Mouse (Mus musculus) lung, embryonic 16.5 days (tissue): ENCODE measurements at regions not wholly inside any gene's neighbourhood (a gene's known extent, or its start where the extent isn't known, plus 50 kb on each side); places are given as distances from the start of the nearest gene placed in this dataset.

Experiments
- ATAC-seq: fragments of 200-750 bp; cut with Nextera tagmentation; 2 replicates; pipeline ENCODE4 v1.8.0; 2017; ENCODE audit warnings: low read depth, mild to moderate bottlenecking, moderate library complexity
- H3K27ac ChIP-seq: fragments of 300-500 bp; sonication (generic); 2 replicates; pipeline ENCODE4 v1.5.1; 2014; ENCODE audit warnings: mild to moderate bottlenecking, control low read depth, low read length
- H3K27me3 ChIP-seq: fragments of 300-500 bp; sonication (generic); 2 replicates; pipeline ENCODE4 v1.6.1; 2014; ENCODE audit warnings: low read depth, low read length, mixed read lengths; ENCODE audit not compliant: control insufficient read depth, insufficient read depth
- H3K36me3 ChIP-seq: fragments of 300-500 bp; sonication (generic); 2 replicates; pipeline ENCODE4 v1.6.1; 2014; ENCODE audit warnings: low read length; ENCODE audit not compliant: control insufficient read depth, insufficient read depth
- H3K4me1 ChIP-seq: fragments of 300-500 bp; sonication (generic); replicated peaks from 2 replicates; pipeline ENCODE4 v1.6.1; 2014; ENCODE audit warnings: low read length, mixed read lengths; ENCODE audit not compliant: control insufficient read depth, insufficient read depth
- H3K4me2 ChIP-seq: fragments of 300-500 bp; sonication (generic); 2 replicates; pipeline ENCODE4 v1.6.1; 2014; ENCODE audit warnings: low read depth, low read length, control low read depth
- H3K4me3 ChIP-seq: fragments of 300-500 bp; sonication (generic); 2 replicates; pipeline ENCODE4 v1.5.1; 2014; ENCODE audit warnings: mild to moderate bottlenecking, low read length, control low read depth
- H3K9ac ChIP-seq: fragments of 300-500 bp; sonication (generic); 2 replicates; pipeline ENCODE4 v1.6.1; 2014; ENCODE audit warnings: low read length, control low read depth
- H3K9me3 ChIP-seq: fragments of 300-500 bp; sonication (generic); 2 replicates; pipeline ENCODE4 v1.6.1; 2016; ENCODE audit warnings: low read length; ENCODE audit not compliant: control insufficient read depth
- WGBS: fragments of 180-500 bp; shearing (Covaris S2); extraction: QIAGEN DNeasy Blood & Tissue Kit; methylation state at CpG from one replicate; pipeline ENCODE4 v1.1.7; 2014; 5-methylcytosine and 5-hydroxymethylcytosine counted together

DNA sequence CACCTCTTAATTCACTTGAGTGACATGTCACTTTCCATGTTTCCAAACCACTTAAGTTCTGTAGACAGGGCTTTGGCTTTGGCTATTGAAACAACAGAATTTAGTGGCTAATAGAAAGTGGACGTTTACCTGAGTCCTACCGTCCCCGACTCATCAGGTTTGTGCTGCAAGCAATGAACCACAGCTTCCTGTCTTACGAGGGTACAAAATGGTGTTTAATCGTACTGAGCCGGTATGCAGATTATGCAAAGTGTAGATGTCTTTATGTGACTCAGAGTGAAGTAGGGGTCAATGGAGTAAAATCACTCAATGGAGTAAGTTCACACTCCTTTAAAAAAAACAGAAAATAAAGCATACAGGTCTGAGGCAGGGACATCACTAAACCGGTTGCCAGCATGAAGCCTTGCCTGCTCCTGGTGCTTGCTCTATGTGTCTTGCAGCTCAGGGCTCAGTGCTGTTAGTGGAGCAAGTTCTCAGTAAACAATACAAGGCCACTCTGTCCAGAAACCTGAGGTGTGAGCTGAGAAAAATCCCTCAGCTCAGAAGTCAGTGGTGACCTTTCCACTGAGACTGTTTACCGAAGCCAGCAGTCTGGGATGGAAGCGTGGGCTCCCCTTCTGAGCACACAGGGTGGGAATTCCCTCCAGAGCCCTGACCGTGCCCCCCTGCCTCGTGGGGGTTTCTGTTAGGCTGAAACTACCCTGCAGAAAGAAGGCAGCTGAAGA, 226.1 kb upstream of the Jun start:
- H3K4me2 ChIP-seq: peak overlapping the region; percentile 10
- H3K4me3 ChIP-seq: no peak overlapping the region
- peak overlapping the region; percentile 3; the same call in 1 of the 2 replicates for H3K9ac ChIP-seq
- no peaks in the 10 kb centered on the region for H3K9me3 ChIP-seq
- peaks cover 26% of the 10 kb centered on the region for H3K4me1 ChIP-seq
- H3K36me3 ChIP-seq: no peaks in the 10 kb centered on the region
- peak overlapping the region; percentile 71 for H3K27ac ChIP-seq
- WGBS: 27% methylated on average over 11 of the region's 11 CpGs
- no peaks in the 10 kb centered on the region for H3K27me3 ChIP-seq
- ATAC-seq: peak; percentile 57; the same call in 1 of the 2 replicates

DNA sequence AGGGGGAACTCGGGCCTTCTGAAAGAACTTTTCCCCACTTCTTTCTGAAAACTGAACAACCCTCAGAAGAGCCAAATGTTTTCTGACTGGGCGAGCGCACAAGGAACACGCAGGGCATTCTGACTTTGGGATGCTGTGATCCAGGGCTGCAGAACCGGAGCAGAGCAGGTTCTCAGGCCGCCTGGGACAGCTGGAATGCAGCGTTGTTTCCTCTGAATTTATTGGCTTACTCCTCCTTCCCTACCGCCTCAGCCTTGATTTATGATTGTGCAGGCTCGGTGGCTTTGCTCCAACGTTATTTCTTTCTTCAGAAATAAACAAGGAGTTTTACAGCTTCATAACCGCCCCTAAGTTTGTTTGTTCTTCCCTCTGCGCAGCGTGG, 226.7 kb upstream of the Jun start:
- 12% methylated on average over 13 of the region's 13 CpGs for WGBS
- Histone ChIP-seq H3K4me2 (peak overlapping the region; percentile 10), H3K27ac (peak overlapping the region; percentile 71)

DNA sequence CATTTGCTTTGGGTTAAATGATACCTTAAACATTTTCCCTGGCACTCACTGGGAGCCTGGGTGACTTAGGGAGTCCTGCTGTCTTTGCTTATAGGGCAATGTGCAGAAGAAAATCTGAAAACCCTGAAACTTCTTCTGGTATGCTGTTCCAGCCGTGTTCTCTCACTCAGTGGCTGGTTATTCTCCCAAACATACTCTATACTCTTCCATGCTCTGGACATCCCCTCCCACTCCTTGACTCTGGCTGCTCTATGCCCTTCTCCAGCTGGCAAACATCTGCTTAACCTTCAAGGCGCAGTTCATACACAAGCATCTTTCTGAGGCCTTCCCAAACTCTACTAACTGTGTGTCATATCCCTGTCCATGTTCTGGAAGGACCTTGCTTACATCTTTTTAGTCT, 227.2 kb upstream of the Jun start:
- no peak overlapping the region for H3K9ac ChIP-seq

More for the DNA sequence above, 226.7 kb upstream of the Jun start:
- Histone ChIP-seq H3K36me3 (no peaks in the 10 kb centered on the region), H3K4me3 (no peak overlapping the region), H3K4me1 (peaks cover 26% of the 10 kb centered on the region), H3K9me3 (no peaks in the 10 kb centered on the region), H3K9ac (peak overlapping the region; percentile 3; the same call in 1 of the 2 replicates), H3K27me3 (no peaks in the 10 kb centered on the region)
- ATAC-seq: peak; percentile 71

DNA sequence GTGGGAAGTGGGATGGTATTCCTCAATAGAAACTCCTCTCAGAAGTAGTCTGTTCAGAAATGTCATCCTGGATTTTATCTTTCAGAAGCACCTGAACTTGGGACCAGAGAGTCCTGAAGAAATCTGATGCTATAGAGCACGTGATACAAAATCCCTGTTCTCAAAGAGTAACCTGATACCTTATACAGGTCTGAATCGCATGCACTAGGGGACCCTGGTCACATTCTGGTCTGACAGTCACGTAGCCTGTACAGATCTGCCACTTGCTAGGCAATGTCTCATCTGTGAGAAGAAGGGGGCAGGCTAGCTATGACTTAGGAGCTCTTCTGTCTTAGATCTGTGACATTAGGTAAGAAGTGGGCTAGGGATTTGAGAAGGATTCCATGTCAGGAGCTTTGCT, 230.1 kb upstream of the Jun start:
- no peak overlapping the region for H3K27ac ChIP-seq
- H3K27me3 ChIP-seq: no peaks in the 10 kb centered on the region
- WGBS: 32% methylated on average over 3 of the region's 3 CpGs
- no peaks in the 10 kb centered on the region for H3K9me3 ChIP-seq
- ATAC-seq: no peak
- H3K4me1 ChIP-seq: peaks cover 26% of the 10 kb centered on the region
- H3K36me3 ChIP-seq: no peaks in the 10 kb centered on the region
- no peak overlapping the region for H3K9ac ChIP-seq
- H3K4me3 ChIP-seq: no peak overlapping the region
- no peak overlapping the region for H3K4me2 ChIP-seq

More for the DNA sequence above, 227.2 kb upstream of the Jun start:
- peak; percentile 63 for ATAC-seq
- Histone ChIP-seq H3K9me3 (no peaks in the 10 kb centered on the region), H3K36me3 (no peaks in the 10 kb centered on the region), H3K4me1 (peaks cover 26% of the 10 kb centered on the region), H3K4me3 (no peak overlapping the region), H3K27ac (peak overlapping the region; percentile 71), H3K4me2 (no peak overlapping the region), H3K27me3 (no peaks in the 10 kb centered on the region)
- 40% methylated on average over 2 of the region's 2 CpGs for WGBS

- WGBS: 63% methylated on average over 2 of the region's 2 CpGs
- no peak overlapping the region for H3K4me3 ChIP-seq
- H3K9ac ChIP-seq: no peak overlapping the region
- H3K4me1 ChIP-seq: peaks cover 16% of the 10 kb centered on the region
- no peaks in the 10 kb centered on the region for H3K27me3 ChIP-seq
- no peaks in the 10 kb centered on the region for H3K36me3 ChIP-seq
- H3K4me2 ChIP-seq: no peak overlapping the region
- no peaks in the 10 kb centered on the region for H3K9me3 ChIP-seq
- ATAC-seq: peak; percentile 64
- H3K27ac ChIP-seq: no peak overlapping the region
These were observed 231.8 kb upstream of the Jun start for GRCm38 (mm10) chr4:95283789-95284188.

GRCm38 (mm10) chr4:95284192-95284591, 232.2 kb upstream of the Jun start:
- Histone ChIP-seq H3K9me3 (no peaks in the 10 kb centered on the region), H3K4me1 (peaks cover 13% of the 10 kb centered on the region), H3K36me3 (no peaks in the 10 kb centered on the region), H3K9ac (no peak overlapping the region), H3K27me3 (no peaks in the 10 kb centered on the region), H3K4me2 (no peak overlapping the region), H3K27ac (no peak overlapping the region), H3K4me3 (no peak overlapping the region)
- 43% methylated on average over 2 of the region's 2 CpGs for WGBS
- peak; percentile 3; the same call in 1 of the 2 replicates for ATAC-seq

GRCm38 (mm10) chr4:95284696-95285095, 232.7 kb upstream of the Jun start:
- Histone ChIP-seq H3K27me3 (no peaks in the 10 kb centered on the region), H3K4me2 (no peak overlapping the region), H3K36me3 (no peaks in the 10 kb centered on the region), H3K4me3 (no peak overlapping the region), H3K9ac (no peak overlapping the region), H3K9me3 (no peaks in the 10 kb centered on the region), H3K4me1 (peaks cover 9% of the 10 kb centered on the region), H3K27ac (no peak overlapping the region)
- WGBS: 61% methylated on average over 1 of the region's 1 CpGs
- ATAC-seq: no peak

DNA sequence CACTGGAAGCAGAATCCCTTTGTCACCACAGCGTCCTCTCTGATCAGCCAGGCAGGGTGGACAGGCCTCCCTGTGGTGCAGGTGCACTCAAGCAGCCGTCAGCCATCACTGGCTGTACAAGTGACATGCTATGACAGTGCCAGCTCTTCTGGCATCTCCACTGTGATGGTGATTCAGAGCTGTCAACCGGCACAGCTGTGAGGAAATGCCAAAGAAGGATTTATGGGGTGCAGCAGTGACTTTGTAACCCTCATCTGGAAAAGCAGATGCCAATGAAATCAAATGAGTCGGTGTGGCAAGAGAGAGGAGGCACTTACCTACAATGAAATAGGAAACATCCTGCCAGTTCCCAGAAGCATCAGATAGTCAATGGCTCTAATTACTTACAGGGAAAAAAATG, 238.3 kb upstream of the Jun start:
- WGBS: 40% methylated on average over 4 of the region's 4 CpGs
- no peak for ATAC-seq
- Histone ChIP-seq H3K4me1 (no peaks in the 10 kb centered on the region; the same call in 1 of the 2 replicates), H3K9ac (no peak overlapping the region), H3K9me3 (no peaks in the 10 kb centered on the region), H3K27ac (no peak overlapping the region), H3K36me3 (no peaks in the 10 kb centered on the region), H3K4me2 (no peak overlapping the region), H3K27me3 (no peaks in the 10 kb centered on the region), H3K4me3 (no peak overlapping the region)

DNA sequence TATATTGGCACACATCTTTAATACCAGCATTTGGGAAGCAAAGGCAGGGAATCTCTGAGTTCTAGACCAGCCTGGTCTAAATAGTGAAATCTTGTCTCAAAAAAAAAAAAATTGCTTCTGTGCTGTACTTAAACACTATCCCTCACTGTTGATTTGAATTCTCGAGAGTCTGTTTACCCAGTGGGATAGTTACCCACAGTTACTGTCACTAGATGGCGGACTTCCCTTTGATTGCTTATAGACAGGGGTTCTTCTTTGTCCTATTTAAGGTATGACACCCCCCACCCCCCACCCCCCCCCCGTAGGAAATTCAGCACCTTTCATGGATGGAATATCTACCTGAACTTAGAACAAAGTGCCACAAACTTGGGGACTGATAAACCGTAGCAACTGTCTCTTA, 242.1 kb upstream of the Jun start:
- H3K9me3 ChIP-seq: no peaks in the 10 kb centered on the region

More for the DNA sequence above, 242.1 kb upstream of the Jun start:
- 0 out of 2 replicates have a peak, but pooled peaks have one; percentile 17 for ATAC-seq
- H3K36me3 ChIP-seq: no peaks in the 10 kb centered on the region
- no peaks in the 10 kb centered on the region for H3K27me3 ChIP-seq
- no peak overlapping the region for H3K27ac ChIP-seq
- H3K4me1 ChIP-seq: no peaks in the 10 kb centered on the region; the same call in 1 of the 2 replicates
- no peak overlapping the region for H3K4me3 ChIP-seq
- H3K9ac ChIP-seq: no peak overlapping the region
- 35% methylated on average over 4 of the region's 4 CpGs for WGBS
- no peak overlapping the region for H3K4me2 ChIP-seq
